Mouse (Mus musculus): Measurements from ENCODE around the gene Trpv2. TPM values are rescaled to one million over a fixed set of nuclear protein-coding genes. Genes with fewer than 3 reads are reported as not detected.

Gene Trpv2
- 3.8 and 5.1 TPM in 2 replicates for total RNA-seq (2021)
- long read RNA-seq, experiment 1, partial matches to known transcripts, result 4 of 6 reads
- long read RNA-seq, experiment 1, other reads (novel, unspliced or antisense), result 2 of 6 reads
- long read RNA-seq, experiment 2, partial matches to known transcripts, result 2 of 4 reads
- long read RNA-seq, experiment 2, other reads (novel, unspliced or antisense), result 2 of 4 reads

- no peak for DNase-seq
Observed at GRCm38 (mm10) chr11:62573959-62574702, at the start of gene Trpv2. Trpv2 (plus strand) TSS chr11:62574486.

GRCm38 (mm10) chr11:62537089-62537488 lies 37.2 kb upstream of the Trpv2 start:
- no peak for DNase-seq

GRCm38 (mm10) chr11:62537590-62537989 lies 36.7 kb upstream of the Trpv2 start:
- no peak for DNase-seq

GRCm38 (mm10) chr11:62538321-62539088 lies 35.8 kb upstream of the Trpv2 start:
- peak; percentile 78 for DNase-seq

- DNase-seq, result peak; percentile 89
Observed at GRCm38 (mm10) chr11:62539089-62539890, 35.0 kb upstream of the Trpv2 start, which contains the start of gene Cenpv. Cenpv (minus strand) TSS chr11:62539261.

GRCm38 (mm10) chr11:62540167-62540566 lies 34.1 kb upstream of the Trpv2 start:
- DNase-seq, result no peak

- DNase-seq, result no peak
Observed at GRCm38 (mm10) chr11:62540969-62541368, 33.3 kb upstream of the Trpv2 start.

- DNase-seq, result no peak
Observed at GRCm38 (mm10) chr11:62541581-62541980, 32.7 kb upstream of the Trpv2 start.

- DNase-seq, result no peak
Observed at GRCm38 (mm10) chr11:62543991-62544390, 30.3 kb upstream of the Trpv2 start.

- peak; percentile 91 for DNase-seq
Observed at GRCm38 (mm10) chr11:62549782-62550181, 24.5 kb upstream of the Trpv2 start.

GRCm38 (mm10) chr11:62550227-62550685 lies 24.0 kb upstream of the Trpv2 start:
- peak; percentile 58 for DNase-seq

- DNase-seq, result peak; percentile 99
Observed at GRCm38 (mm10) chr11:62550727-62551225, 23.5 kb upstream of the Trpv2 start, which contains the start of gene Ubb. Ubb (plus strand) TSS chr11:62551171.

GRCm38 (mm10) chr11:62551226-62552119 lies 22.8 kb upstream of the Trpv2 start:
- peak; percentile 94 for DNase-seq

- DNase-seq, result no peak
Observed at GRCm38 (mm10) chr11:62553186-62553585, 21.1 kb upstream of the Trpv2 start.

GRCm38 (mm10) chr11:62553633-62554032 lies 20.7 kb upstream of the Trpv2 start:
- no peak for DNase-seq

GRCm38 (mm10) chr11:62554163-62554855 lies 20.0 kb upstream of the Trpv2 start:
- no peak for DNase-seq

- no peak for DNase-seq
Observed at GRCm38 (mm10) chr11:62554934-62555517, 19.3 kb upstream of the Trpv2 start.

GRCm38 (mm10) chr11:62555896-62556412 lies 18.3 kb upstream of the Trpv2 start:
- peak; percentile 55 for DNase-seq

GRCm38 (mm10) chr11:62557205-62557604 lies 17.1 kb upstream of the Trpv2 start:
- no peak for DNase-seq

All from adrenal gland, postnatal 14 days (tissue).